Mouse (Mus musculus): ENCODE measurements around the gene Sfswap.

DNA sequence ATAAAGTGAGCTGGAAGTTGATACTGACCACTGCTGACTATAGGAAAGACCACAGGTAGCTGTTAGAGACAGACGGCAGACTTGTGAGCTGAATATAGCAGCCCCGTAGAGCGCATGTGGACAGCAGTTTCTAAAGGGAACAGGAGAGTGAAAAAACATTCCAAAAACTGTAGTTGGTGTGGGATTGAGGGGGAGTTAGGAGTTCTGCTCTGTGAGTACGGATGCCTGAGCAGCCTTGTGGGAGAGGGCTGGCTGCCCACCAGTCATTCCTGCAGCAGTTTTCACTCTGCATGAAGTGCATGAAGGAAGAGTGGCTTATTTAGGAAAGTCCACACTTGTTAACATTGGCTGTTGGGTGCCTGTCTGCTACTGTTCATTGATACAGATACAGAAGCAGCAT, 37.8 kb downstream of the Sfswap start:
- TF ChIP-seq CTCF (IDR thresholded peaks at IDR 0.05; ENCODE audit: low read depth, low read length) (no peak), GATA1 (IDR thresholded peaks at IDR 0.05; ENCODE audit: borderline replicate concordance, low read length) (no peak), TAL1 (conservative IDR thresholded peaks at IDR 0.05; ENCODE audit: low read depth, low read length) (no peak), GATA2 (IDR thresholded peaks at IDR 0.05; ENCODE audit: borderline replicate concordance, low read depth, low read length) (no peak), POLR2AphosphoS5 (IDR thresholded peaks at IDR 0.05; ENCODE audit: insufficient replicate concordance, low read depth, low read length) (no peak)
